Mouse (Mus musculus) lung, adult 2 months (tissue): ENCODE data around the gene Aatk.

Experiments
- CTCF ChIP-seq: fragments of 200-500 bp; IDR thresholded peaks from 2 replicates; pipeline ENCODE4 v1.5.1; 2011; ENCODE audit warnings: mild to moderate bottlenecking, low read length, control low read depth; ENCODE audit not compliant: insufficient read depth
- POLR2A ChIP-seq: fragments of 200-500 bp; IDR thresholded peaks from 2 replicates; pipeline ENCODE4 v1.6.1; 2011; ENCODE audit warnings: low read depth, mild to moderate bottlenecking, control low read depth, low read length, borderline replicate concordance; ENCODE audit errors: extremely low read depth

GRCm38 (mm10) chr11:120070286-120070930 is 23.4 kb upstream of the Aatk start:
- TF ChIP-seq CTCF (no peak), POLR2A (no peak)
